Mouse (Mus musculus) megakaryocyte-erythroid progenitor cell, adult 5-6 weeks (primary cell): Measurements from ENCODE around the gene Plxna4. TPM values are rescaled to one million over a fixed set of nuclear protein-coding genes. Genes with fewer than 3 reads are reported as not detected.

ENCODE experiments used
- ATAC-seq: replicated peaks from 2 replicates; pipeline ENCODE4 v1.8.0; 2016; ENCODE audit warnings: mild to moderate bottlenecking, inconsistent platforms; ENCODE audit not compliant: severe bottlenecking, poor library complexity, low FRiP score, low TSS enrichment
- total RNA-seq, 2 experiments: library from RNA; stranded (forward) in 1 of 2; stranded (reverse) in 1 of 2; fragments of 200-1000, 215-1000 nt in 1 of 2; fragments of >200 nt in 1 of 2; fragmentation: Nextera tagmentation in 1 of 2; gene quantifications; 2 replicates each; pipeline ENCODE4 v1.2.3; 2014 to 2017

The Plxna4 gene
- total RNA-seq, 2 experiments from 2014 or later = 0.05 TPM; not detected in 1

DNA sequence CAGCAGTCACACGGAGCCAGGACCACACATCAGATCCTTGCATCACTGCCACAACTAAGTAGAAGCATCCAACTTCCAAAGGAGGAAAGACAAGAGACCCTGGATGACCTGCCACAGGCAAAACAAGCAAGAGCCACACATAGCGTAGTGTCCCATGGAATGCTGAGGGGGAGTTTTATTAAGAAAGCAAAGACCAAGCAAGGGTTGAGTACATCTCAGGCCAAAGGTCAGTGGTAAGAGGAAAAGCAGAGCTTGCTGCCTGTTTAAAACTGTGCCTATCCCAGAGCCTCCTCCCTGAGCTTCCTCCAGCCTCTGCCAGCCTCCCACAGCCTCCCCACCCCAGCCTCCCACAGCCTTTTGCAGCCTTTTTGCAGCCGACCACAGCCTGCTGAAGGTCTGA, 100.9 kb downstream of the Plxna4 start:
- ATAC-seq = no peak

DNA sequence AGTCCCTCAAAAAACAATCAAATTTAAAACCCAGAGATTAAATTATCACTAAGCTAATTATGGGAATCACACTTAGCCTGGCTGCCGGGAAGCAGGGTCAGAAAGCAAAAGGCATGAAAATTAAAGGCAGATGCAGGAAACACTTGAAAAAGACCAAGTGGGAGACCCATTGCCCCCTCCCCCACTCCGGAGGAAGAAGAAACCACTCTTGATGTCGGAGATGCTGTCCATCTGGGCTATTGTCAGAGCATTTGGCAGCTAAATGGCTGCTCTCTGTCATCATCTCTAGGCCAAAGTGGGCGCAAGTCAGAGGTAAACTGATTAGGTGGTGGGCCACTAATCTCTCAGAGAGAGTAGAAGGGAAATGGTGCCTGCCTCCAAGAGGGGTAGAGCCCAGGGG, 105.5 kb downstream of the Plxna4 start:
- ATAC-seq = no peak

DNA sequence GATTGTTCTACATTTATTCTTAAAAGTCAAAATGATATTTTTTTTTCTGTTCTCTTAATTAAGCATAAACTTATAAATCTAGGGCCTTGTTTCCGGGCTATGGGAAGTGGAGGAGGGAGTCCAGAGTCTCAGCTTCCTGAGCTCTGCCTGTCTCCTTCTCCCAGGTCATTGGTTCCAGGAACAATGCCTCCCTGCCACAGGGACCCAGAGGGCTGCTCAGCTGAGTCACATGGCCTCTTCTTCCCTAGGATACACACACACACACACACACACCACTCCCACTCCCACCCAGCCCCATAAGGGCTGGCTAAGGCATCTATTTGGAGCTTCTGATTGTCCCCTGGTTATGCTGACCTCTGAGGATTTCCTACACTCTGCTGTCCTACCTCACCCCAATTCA, 107.3 kb downstream of the Plxna4 start:
- no peak for ATAC-seq

DNA sequence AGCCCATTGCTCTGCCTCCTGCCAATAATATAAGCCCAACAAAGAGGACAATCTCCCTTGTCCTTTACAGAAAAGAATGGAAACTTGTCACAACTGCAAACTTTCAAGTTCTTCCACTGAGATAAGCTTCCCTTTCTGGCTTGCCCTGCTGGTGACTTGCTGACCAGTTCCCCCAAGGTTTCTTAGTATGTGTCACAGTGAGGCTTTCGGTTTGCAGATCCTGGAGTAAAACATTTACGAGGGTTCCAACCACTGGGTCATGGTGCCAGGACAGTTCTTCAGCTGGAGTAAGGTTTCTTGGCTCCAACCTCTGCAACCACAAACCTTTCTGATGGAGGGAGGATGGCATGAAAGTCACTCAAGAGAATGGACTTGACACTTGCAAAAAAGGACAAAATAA, 108.2 kb downstream of the Plxna4 start:
- no peak for ATAC-seq

DNA sequence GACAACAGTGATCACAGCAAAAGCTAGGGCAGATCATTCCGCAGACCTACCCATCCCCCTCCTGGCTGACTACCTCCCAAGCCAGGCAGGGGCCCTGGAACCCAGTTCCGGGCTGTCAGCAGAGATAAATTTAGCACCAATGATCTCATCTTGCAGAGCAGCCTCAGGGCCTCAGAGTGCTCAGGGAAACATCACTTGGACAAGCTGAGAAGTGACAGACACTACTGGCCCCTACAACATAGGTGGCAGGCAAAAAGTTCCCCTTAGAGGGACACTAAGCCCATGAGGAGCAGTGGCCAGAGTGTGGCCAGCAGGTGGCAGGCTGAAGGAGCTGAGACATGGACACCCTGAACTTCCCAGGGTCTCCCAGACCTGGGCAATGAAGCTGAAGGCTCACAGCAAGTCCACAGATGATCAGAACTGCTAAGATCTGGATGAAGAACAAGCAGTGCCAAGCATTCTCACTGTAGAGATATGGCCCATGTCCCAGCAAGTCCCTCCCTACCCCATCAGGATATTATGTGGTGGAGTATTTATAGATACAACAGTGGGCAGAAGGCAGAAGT, 108.7 kb downstream of the Plxna4 start:
- no peak for ATAC-seq

DNA sequence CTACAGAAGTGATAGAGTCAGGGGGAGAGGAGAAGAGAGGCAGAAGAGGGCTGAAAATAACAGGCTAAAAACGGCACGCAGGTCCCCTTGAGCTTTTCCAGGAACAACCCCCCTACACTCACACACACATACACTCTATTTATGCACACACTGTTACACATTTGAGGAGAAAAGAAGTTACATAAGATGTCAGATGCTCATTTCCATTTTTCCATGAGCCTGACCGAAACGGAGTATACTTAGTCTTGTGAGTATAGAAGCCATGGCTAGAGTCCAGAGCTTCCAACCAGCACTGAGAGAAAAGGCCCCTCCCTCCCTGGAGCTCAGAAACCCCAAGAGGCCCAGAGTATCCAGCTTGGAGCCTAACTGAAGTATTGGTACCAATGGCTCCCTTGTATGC, 112.0 kb downstream of the Plxna4 start:
- ATAC-seq = no peak

GRCm38 (mm10) chr6:32472062-32472461, 115.9 kb downstream of the Plxna4 start:
- ATAC-seq = no peak

DNA sequence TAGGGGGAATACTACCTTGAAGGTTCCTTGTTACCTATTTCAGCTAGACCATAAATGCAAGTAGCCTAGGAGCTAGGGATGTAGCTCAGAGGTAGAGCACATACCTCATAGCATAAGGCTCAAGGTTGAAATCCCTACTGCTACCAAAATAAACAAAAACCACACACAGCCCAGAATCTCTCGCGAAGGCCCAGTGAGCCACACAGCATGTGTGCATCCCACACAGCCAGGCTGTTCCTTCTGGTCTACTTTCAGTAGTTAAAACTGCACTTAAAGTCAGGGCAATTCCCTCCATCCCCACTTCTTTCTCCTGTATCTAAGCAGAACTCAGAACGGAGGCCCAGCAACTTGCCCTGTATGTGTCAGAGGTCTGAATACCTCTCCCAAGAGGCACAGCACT, 116.4 kb downstream of the Plxna4 start:
- no peak for ATAC-seq

- ATAC-seq = no peak
Observed at GRCm38 (mm10) chr6:32469196-32469595, 118.8 kb downstream of the Plxna4 start.

DNA sequence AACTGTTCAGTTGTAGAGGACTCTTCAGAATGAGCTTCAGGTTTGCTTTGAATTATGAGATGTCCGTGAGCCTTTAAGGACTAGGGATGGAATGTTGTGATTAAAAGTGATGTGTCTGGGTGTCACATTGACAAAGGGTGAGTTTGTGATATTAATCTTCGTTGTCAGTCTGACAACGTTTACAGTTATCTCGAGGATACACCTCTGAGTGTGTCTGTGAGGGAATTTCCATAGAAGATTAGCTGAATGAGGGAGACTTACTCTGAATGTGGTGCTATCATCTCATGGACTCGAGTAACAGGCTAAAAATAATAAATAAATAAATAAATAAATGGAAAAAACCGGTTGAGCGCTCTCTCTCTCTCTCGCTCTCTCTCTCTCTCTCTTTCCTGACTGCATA, 122.9 kb downstream of the Plxna4 start:
- peak; percentile 42; the same call in 1 of the 2 replicates for ATAC-seq

DNA sequence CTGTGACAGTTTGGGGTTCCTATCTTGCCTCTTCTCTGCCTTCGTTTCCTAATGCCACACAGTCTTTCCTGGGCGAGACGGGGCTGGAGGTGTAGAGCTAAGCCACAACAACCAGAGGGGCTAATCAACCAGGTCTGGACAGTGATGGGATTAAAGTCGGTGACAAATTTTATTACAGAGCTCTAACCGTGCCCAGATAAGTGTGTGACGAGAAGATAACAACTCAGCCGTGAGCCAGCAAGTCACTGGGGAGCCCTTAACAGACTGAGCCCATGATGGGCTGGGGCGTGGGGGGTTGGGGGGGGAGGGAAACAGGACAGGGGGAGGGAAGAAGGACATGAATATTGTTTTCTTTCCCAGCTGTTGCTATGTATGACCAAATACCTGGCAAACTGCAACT, 123.4 kb downstream of the Plxna4 start:
- ATAC-seq = peak; percentile 90

DNA sequence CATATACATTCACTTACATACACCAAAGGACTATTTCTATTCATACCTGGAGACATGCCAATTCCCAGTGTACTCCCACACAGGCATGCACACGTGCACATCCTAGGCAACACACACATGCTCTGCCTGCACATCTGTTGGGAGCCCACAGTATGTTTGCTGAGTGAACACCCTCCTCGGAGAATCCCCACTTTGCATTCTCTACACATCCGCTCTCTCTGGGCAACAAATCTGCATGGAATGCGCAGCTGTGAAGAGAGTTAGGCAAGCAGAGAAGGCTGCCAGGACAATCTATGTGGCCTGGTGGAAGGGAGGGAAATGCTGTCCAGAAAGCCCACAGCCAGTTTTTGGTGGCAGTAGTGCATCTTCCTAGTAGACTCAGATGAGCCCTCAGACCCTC, 123.9 kb downstream of the Plxna4 start:
- ATAC-seq = no peak

- ATAC-seq = no peak
Observed at GRCm38 (mm10) chr6:32460400-32460799, 127.6 kb downstream of the Plxna4 start.

DNA sequence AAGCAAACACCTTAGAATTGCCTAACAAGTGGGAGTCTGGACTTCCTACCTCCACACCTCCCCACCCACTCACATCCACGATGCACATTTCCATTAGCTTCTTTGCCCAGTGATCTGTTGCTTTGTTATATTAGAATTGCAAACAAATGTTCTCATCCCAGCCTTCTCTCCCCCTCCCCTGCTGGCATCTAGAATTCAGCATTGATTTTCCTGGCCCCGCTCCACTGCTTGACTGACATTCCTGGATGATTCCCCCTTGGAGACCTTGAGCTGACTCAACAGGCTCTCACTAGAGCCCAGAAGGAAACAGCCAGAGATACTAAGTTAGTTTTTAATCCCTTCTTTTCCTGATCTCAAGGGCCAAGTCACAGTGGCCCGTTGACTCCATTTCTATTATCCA, 131.4 kb downstream of the Plxna4 start:
- no peak for ATAC-seq

DNA sequence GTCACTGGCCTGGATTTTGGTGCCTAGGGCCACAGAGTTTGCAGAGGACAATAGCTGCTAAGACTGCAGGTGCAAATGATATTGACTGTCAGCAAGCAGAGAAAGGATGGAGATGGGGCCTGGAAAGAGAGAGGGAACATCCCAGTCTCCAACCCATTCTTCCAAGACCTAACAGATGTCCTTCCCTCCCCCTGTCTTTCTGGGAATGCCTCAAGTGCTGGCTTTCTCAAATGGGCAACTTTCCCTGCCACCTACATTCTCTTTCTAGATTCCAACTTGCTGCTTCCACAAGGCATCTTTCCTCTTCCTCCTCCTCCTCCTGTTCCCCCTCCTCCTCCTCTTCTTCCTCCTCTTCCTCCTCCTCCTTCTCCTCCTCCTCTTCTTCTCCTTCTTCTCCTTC, 136.1 kb downstream of the Plxna4 start:
- no peak for ATAC-seq

DNA sequence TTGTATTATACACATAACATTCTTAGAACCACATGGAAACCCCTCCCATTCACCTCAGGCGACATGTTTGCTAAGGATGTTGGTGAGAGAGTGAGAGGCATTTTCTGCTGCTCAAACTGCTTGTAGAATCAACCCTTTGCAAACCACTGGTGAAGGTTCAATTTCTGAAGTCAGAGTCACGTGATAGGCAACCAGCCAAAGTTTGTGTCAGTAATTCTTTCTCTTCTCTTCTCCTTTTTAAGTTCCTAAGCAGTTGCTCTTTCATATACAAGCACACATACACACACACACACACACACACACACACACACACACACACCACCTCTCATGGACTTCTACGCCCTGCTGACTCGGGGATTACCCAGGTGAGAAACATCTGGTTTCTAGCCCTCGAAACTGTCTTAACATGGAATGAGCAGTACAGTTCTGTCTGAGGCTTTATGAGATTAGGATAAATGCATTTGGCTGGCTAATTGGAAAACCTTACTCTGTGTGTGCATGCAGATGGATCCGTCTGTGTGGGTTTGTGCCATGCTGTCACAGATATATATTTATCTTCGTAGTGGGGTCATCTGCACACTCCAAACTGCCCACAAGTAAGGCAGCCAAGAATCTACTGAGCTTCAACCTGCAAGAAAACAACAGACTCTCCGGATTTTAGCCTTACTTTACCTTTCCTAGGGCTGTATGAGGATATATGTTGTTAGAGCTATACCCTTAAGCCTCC, 138.6 kb downstream of the Plxna4 start:
- no peak for ATAC-seq

GRCm38 (mm10) chr6:32448787-32449186, 139.2 kb downstream of the Plxna4 start:
- no peak for ATAC-seq

DNA sequence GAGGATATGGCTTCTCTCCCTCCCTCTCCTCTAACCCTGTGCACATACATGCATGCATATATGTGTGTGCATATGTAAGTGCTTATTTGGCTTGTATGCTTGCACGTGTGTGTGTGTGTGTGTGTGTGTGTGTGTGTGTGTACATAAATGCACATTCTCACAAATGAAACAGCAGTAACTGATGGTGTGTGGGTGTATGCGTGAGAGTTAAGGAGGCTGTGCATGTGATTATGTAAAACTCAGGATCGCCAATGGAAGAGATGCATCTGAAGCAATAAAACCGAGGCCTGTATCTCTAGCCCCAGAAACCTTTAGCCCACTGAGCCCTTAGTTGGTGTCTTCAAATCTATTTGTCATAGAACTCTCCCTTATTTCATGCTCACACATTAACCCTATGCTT, 141.7 kb downstream of the Plxna4 start:
- ATAC-seq = no peak

DNA sequence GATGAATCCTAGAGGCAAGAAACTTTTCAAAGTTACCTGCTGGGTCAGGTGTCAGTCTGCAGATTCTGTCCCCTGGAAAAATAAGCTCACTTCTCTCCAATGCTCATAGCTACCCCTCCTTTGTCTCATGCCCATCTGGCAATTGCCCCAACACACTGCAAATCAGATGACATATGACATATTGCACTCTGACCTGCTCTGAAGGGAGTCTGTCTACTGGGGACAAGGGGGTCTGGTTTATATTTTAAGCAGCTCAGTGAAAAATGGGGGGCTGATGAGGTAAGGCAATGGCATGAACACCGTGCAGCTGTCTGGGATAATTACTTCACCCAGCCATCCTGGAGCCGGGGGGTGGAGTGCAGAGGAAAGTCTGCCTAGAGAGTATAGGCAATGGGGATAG, 142.7 kb downstream of the Plxna4 start:
- no peak for ATAC-seq

- ATAC-seq = no peak
Observed at GRCm38 (mm10) chr6:32444393-32444792, 143.6 kb downstream of the Plxna4 start.

DNA sequence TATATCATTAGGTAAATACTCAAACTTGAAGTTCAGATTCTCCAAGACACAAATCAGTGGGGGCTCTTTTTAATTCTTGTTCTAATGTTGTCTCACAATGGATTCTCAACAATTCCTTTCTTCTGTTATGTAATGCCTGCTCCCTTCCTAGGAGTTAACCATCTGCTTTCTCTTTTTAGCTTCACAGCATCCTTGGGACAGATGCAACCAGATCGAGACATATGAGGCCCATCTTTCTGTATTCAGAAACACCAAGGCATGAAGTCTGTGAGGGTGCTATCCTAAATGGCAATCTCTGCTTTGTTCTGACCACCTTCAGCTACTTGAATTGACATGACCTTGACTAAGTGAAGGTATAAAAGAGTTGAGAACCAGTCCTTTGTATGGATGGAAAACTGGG, 144.3 kb downstream of the Plxna4 start:
- no peak for ATAC-seq

DNA sequence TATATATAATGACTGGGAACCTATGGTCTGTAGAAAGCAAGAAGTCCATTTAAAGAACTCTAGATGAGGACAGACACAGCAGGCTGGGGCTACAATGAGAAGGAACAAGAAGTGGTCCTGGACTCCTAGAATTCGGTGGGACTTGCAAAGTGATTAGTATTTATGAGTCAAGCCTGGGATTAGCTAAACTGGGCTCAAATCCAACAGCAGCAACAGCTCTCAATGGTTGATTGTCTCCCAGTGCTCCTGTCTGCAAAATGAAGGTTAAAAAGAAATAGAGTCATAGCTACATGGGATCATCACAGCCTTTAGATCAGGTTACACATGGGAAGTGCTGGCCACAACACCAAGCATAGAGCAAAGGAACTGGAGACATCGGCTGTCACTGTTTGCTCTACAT, 148.6 kb downstream of the Plxna4 start:
- ATAC-seq = no peak
